In genomic region chr5:142434052-142434451, GRCm38 (mm10) we compare ENCODE assay signal across 17 mouse cellular contexts. TPM values are rescaled to one million over a fixed set of nuclear protein-coding genes. Genes with fewer than 3 reads are reported as not detected.
DNase-seq lines count a peak whose midpoint lies in the region; ATAC-seq lines count a peak whose summit lies in the region.
"Had no signal": no experiment of that assay in that cellular context is flagged by ENCODE, and none has a peak within 500 bp of the region (broad histone marks: within the 10 kb centered on the region; RNA-seq: fewer than 3 reads in every experiment).

No protein-coding gene starts in this region.

- H3K9ac ChIP-seq in forebrain, embryonic 15.5 days (replicated peaks) = no peak overlapping the region
- H3K9ac ChIP-seq in neural tube, embryonic 15.5 days (replicated peaks) = no peak overlapping the region
- H3K9ac ChIP-seq: liver, embryonic 13.5 days; neural tube, embryonic 12.5 days had no signal

- intact Hi-C loops in heart, postnatal 25 days (cut with DNase I) = no loop called here

- ATAC-seq in forebrain, embryonic 15.5 days (replicated peaks) = no peak
- ATAC-seq in neural tube, embryonic 15.5 days (ENCODE audit: low FRiP score) = no peak
- ATAC-seq: intestine, postnatal 0 days had no signal

- no peaks in the 10 kb centered on the region for H3K9me3 ChIP-seq in forebrain, embryonic 15.5 days
- H3K9me3 ChIP-seq in forebrain, embryonic 10.5 days = no peaks in the 10 kb centered on the region
- no peaks in the 10 kb centered on the region for H3K9me3 ChIP-seq in neural tube, embryonic 15.5 days (replicated peaks)
- H3K9me3 ChIP-seq: G1E; liver, embryonic 13.5 days; midbrain, embryonic 10.5 days; neural tube, embryonic 12.5 days had no signal

- H3K27ac ChIP-seq in forebrain, embryonic 15.5 days (replicated peaks) = peak overlapping the region; percentile 79
- H3K27ac ChIP-seq in forebrain, embryonic 10.5 days = no peak overlapping the region
- peak overlapping the region; percentile 13; the same call in 1 of the 2 replicates for H3K27ac ChIP-seq in neural tube, embryonic 15.5 days (replicated peaks)
- H3K27ac ChIP-seq: liver, embryonic 13.5 days; midbrain, embryonic 10.5 days; neural tube, embryonic 12.5 days had no signal

- peaks cover 9% of the 10 kb centered on the region for H3K4me1 ChIP-seq in forebrain, embryonic 15.5 days
- peaks cover 42% of the 10 kb centered on the region for H3K4me1 ChIP-seq in forebrain, embryonic 10.5 days
- H3K4me1 ChIP-seq in neural tube, embryonic 15.5 days = peaks cover 23% of the 10 kb centered on the region

- no peak overlapping the region; the same call in 1 of the 2 replicates for H3K4me2 ChIP-seq in forebrain, embryonic 15.5 days (replicated peaks)
- no peak overlapping the region for H3K4me2 ChIP-seq in neural tube, embryonic 15.5 days
- H3K4me2 ChIP-seq: liver, embryonic 13.5 days; neural tube, embryonic 12.5 days had no signal

- no peak overlapping the region for H3K4me3 ChIP-seq in forebrain, embryonic 15.5 days
- H3K4me3 ChIP-seq in forebrain, embryonic 10.5 days = no peak overlapping the region
- no peak overlapping the region for H3K4me3 ChIP-seq in neural tube, embryonic 15.5 days (replicated peaks)
- H3K4me3 ChIP-seq: liver, embryonic 13.5 days; midbrain, embryonic 10.5 days; neural tube, embryonic 12.5 days had no signal

- WGBS in forebrain, embryonic 15.5 days = 62% methylated on average over 5 of the region's 5 CpGs
- WGBS in forebrain, embryonic 10.5 days = 95% methylated on average over 5 of the region's 5 CpGs
- 74% methylated on average over 5 of the region's 5 CpGs for WGBS in neural tube, embryonic 15.5 days

- no peaks in the 10 kb centered on the region for H3K27me3 ChIP-seq in forebrain, embryonic 15.5 days
- peaks cover 15% of the 10 kb centered on the region for H3K27me3 ChIP-seq in forebrain, embryonic 10.5 days (ENCODE audit: poor library complexity, severe bottlenecking)
- H3K27me3 ChIP-seq in neural tube, embryonic 15.5 days (replicated peaks) = no peaks in the 10 kb centered on the region
- H3K27me3 ChIP-seq: liver, embryonic 13.5 days; neural tube, embryonic 12.5 days had no signal

- H3K36me3 ChIP-seq in forebrain, embryonic 15.5 days = peaks cover 11% of the 10 kb centered on the region
- peaks cover 82% of the 10 kb centered on the region for H3K36me3 ChIP-seq in forebrain, embryonic 10.5 days (replicated peaks)
- H3K36me3 ChIP-seq in neural tube, embryonic 15.5 days = peaks cover 26% of the 10 kb centered on the region

- no peak for DNase-seq in forebrain, embryonic 10.5 days (ENCODE audit: extremely low spot score, low spot score)
- no peak for DNase-seq in neural tube, embryonic 10.5 days (ENCODE audit: extremely low spot score, low spot score)
- peak; percentile 68 to 77 for DNase-seq in left cerebral cortex, adult 9 months (ENCODE audit: low spot score in 2 of 2)
- peak; percentile 76 to 85 for DNase-seq in right cerebral cortex, postnatal 36 days (ENCODE audit: low spot score in 2 of 2)
- no peak for DNase-seq in heart, postnatal 25 days (ENCODE audit: low spot score)
- DNase-seq in natural killer cell, adult 2 months (ENCODE audit: low spot score in 2 of 2) = no peak
- DNase-seq: B cell, adult 2 months; cerebellum, adult 9-10 months; liver, embryonic 13.5 days; lung, postnatal 10 days; thymus, postnatal 25 days had no signal

RNA-seq across cellular contexts. Expression of gene Ap5z1, which starts 29.7 kb away (rescaled TPM):
- polyA plus RNA-seq in forebrain, embryonic 15.5 days (2015; fragmentation: Nextera tagmentation; extraction: Ambion mirVana) = 15.0 and 15.1 TPM in 2 replicates
- polyA plus RNA-seq in forebrain, embryonic 10.5 days (2016; fragmentation: Nextera tagmentation; extraction: Ambion mirVana) = 10.6 and 12.5 TPM in 2 replicates
- 12.4 and 12.7 TPM in 2 replicates for polyA plus RNA-seq in neural tube, embryonic 15.5 days (2015; fragmentation: Nextera tagmentation; extraction: Ambion mirVana)
- 1 to 10 TPM; 5.5 to 6.2 TPM for total RNA-seq in heart, postnatal 25 days (2021)

RNA-seq across cellular contexts. Expression of gene Foxk1, which starts 32.8 kb away (rescaled TPM):
- polyA plus RNA-seq in forebrain, embryonic 15.5 days (2015; fragmentation: Nextera tagmentation; extraction: Ambion mirVana) = 3.9 TPM in 2 replicates
- polyA plus RNA-seq in forebrain, embryonic 10.5 days (2016; fragmentation: Nextera tagmentation; extraction: Ambion mirVana) = 4.3 and 5.2 TPM in 2 replicates
- polyA plus RNA-seq in neural tube, embryonic 15.5 days (2015; fragmentation: Nextera tagmentation; extraction: Ambion mirVana) = 4.8 and 6.0 TPM in 2 replicates
- total RNA-seq in heart, postnatal 25 days (2021) = 10 to 100 TPM; 16.2 TPM

Comparison
In these comparisons a context has a peak if more than half of its experiments do, and no peak if none do; other contexts are left out.
1. DNase-seq: peak in left cerebral cortex, adult 9 months (2 of 2) and right cerebral cortex, postnatal 36 days (2 of 2); none in forebrain, embryonic 10.5 days (single experiment), neural tube, embryonic 10.5 days (single experiment), heart, postnatal 25 days (single experiment) and natural killer cell, adult 2 months (0 of 2).